Mouse (Mus musculus) T-helper 17 cell (primary cell): Measurements from ENCODE around the gene Gm20715.
"Not testable (repeated sequence)": the region's sequence is repeated elsewhere in the genome, so short reads cannot be mapped to it uniquely, and the experiment has no call there.

Experiments
- in situ Hi-C, 2 experiments: fragments of 300-600 bp; cut with MboI, MseI; formaldehyde crosslinking; loops; 1 replicate in 1 of 2; 2 replicates in 1 of 2; pipeline ENCODE4 v1.15.1; 2025; ENCODE audit warnings: high pct_unique_total_duplicates in 2 of 2

The Gm20715 gene

GRCm38 (mm10) chr7:6414626-6415441 is 4.8 kb downstream of the Gm20715 start:
- in situ Hi-C loops, result no loop called here

- in situ Hi-C loops, result no loop called here
These were observed 5.3 kb downstream of the Gm20715 start for GRCm38 (mm10) chr7:6415442-6415787.

GRCm38 (mm10) chr7:6419894-6420293 is 9.8 kb downstream of the Gm20715 start:
- in situ Hi-C loops, result no loop called here

GRCm38 (mm10) chr7:6429381-6429780 is 19.3 kb downstream of the Gm20715 start:
- in situ Hi-C loops, result loop anchor here (5.0 kb wide), 1 partner anchor 72 kb away; no protein-coding TSS in a partner anchor

- in situ Hi-C loops, result no loop called here
These were observed 20.3 kb downstream of the Gm20715 start for GRCm38 (mm10) chr7:6430342-6430741.

- in situ Hi-C loops, result loop anchor here (5.0 kb wide), 2 partner anchors 484 to 499 kb away; no protein-coding TSS in a partner anchor
These were observed 28.3 kb downstream of the Gm20715 start, which contains the start of gene Olfr1344 for GRCm38 (mm10) chr7:6438388-6438787. TSS of gene Olfr1344 (plus strand) at chr7:6438688.

GRCm38 (mm10) chr7:6441173-6441572 is 31.1 kb downstream of the Gm20715 start:
- in situ Hi-C loops, result no loop called here

GRCm38 (mm10) chr7:6447771-6448170 is 37.7 kb downstream of the Gm20715 start:
- in situ Hi-C loops, result no loop called here

- in situ Hi-C loops, result no loop called here
These were observed 45.8 kb downstream of the Gm20715 start, which contains the start of gene Olfr1336 for GRCm38 (mm10) chr7:6455868-6456267. TSS of gene Olfr1336 (plus strand) at chr7:6456168.

GRCm38 (mm10) chr7:6456399-6456798 is 46.3 kb downstream of the Gm20715 start:
- in situ Hi-C loops, result no loop called here

- in situ Hi-C loops, result no loop called here
These were observed 56.9 kb downstream of the Gm20715 start, which contains the start of gene Olfr1346 for GRCm38 (mm10) chr7:6466951-6467350. TSS of gene Olfr1346 (plus strand) at chr7:6467101.

- in situ Hi-C loops, result not testable (repeated sequence)
These were observed 67.6 kb downstream of the Gm20715 start for GRCm38 (mm10) chr7:6477633-6478032.

GRCm38 (mm10) chr7:6486841-6487240 is 76.8 kb downstream of the Gm20715 start, which contains the start of gene Olfr5:
TSS of gene Olfr5 (minus strand) at chr7:6486941.
- in situ Hi-C loops, result no loop called here
